Mouse (Mus musculus): ENCODE data around the gene Tgif2. TPM values are rescaled to one million over a fixed set of nuclear protein-coding genes. Genes with fewer than 3 reads are reported as not detected.
"Not testable (repeated sequence)": the region's sequence is repeated elsewhere in the genome, so short reads cannot be mapped to it uniquely, and the experiment has no call there.

The Tgif2 gene
- polyA plus RNA-seq, 1 experiment from 2014 or later, result 72.6 TPM

DNA sequence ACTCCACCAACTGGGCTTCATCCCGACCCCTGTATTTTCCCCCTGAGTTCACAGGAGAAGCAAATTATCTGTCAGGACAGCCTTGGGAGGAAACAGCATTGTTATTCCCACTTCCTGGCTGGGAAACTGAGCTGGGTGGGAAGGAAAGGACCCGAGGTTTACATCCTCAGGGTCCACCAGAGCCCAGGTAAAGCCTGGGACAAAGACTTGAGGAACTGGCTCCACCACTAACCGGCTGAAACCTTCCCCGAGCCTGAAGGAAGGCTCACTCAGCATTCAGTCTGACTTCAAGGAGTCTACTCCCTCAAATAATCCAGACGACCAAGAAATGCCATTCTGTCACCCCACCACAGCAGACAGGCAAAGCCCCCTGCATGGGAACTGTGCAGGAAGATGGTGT is 24.9 kb upstream of the Tgif2 start:
- Histone ChIP-seq H3K4me1 (peaks cover 19% of the 10 kb centered on the region), H3K9me3 (no peaks in the 10 kb centered on the region), H3K4me2 (no peak overlapping the region), H3K9ac (no peak overlapping the region), H3K36me3 (no peaks in the 10 kb centered on the region), H3K27me3 (no peaks in the 10 kb centered on the region), H3K4me3 (no peak overlapping the region), H3K27ac (peak overlapping the region; percentile 12; the same call in 1 of the 2 replicates)
- no peak for ATAC-seq (ENCODE audit: insufficient number of reproducible peaks, insufficient read depth, low FRiP score, low TSS enrichment, low read depth)
- 18% methylated on average over 5 of the region's 5 CpGs for WGBS

DNA sequence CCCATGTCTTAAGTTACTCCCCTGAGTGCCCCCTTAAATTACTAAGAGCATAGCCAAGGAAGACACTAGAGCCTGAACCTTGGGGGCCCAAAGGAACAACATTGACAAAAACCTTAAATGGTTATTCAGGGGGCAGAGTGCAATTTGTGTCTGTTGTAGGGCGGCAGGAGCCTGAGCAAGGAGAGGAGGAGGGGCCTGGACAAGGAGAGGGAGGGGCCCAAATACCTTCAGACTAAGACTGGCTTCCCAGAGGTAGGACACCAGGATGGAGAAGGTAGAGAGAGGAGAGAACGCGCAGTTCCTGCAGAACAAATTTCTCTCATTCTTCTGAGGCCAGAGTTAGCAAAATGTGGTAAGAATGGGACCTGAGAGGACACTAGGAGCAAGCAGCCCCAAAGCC is 24.4 kb upstream of the Tgif2 start:
- no peak overlapping the region for H3K4me2 ChIP-seq
- no peak overlapping the region for H3K9ac ChIP-seq
- no peaks in the 10 kb centered on the region for H3K27me3 ChIP-seq
- no peak for ATAC-seq (ENCODE audit: insufficient number of reproducible peaks, insufficient read depth, low FRiP score, low TSS enrichment, low read depth)
- peak overlapping the region; percentile 12; the same call in 1 of the 2 replicates for H3K27ac ChIP-seq
- no peaks in the 10 kb centered on the region for H3K9me3 ChIP-seq
- WGBS, result 60% methylated on average over 3 of the region's 3 CpGs
- H3K4me1 ChIP-seq, result peaks cover 19% of the 10 kb centered on the region
- H3K36me3 ChIP-seq, result no peaks in the 10 kb centered on the region
- H3K4me3 ChIP-seq, result no peak overlapping the region

DNA sequence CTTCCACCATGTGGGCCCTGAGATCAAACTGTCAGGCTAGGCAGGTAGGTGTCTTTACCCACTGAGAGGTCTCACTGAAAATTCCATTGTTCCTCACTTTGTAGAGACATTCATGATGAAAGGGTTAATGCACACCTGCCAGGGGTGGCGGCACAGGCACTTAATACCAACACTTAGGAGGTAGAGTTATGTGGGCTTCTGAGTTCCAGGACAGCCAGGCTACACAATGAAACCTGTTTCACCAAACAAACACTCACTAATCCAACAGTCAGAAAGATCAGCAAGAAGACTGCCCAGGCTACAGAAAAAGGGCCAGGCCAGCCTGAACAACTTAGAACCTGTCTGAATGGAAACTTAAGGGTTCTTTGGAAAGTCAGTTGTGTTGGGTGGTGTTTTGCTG is 23.7 kb upstream of the Tgif2 start:
- Histone ChIP-seq H3K4me1 (peaks cover 19% of the 10 kb centered on the region), H3K4me3 (no peak overlapping the region), H3K9me3 (no peaks in the 10 kb centered on the region), H3K27ac (no peak overlapping the region), H3K36me3 (no peaks in the 10 kb centered on the region), H3K4me2 (no peak overlapping the region), H3K27me3 (no peaks in the 10 kb centered on the region), H3K9ac (no peak overlapping the region)
- ATAC-seq (ENCODE audit: insufficient number of reproducible peaks, insufficient read depth, low FRiP score, low TSS enrichment, low read depth), result no peak
- WGBS, result 68% methylated on average over 1 of the region's 1 CpGs

DNA sequence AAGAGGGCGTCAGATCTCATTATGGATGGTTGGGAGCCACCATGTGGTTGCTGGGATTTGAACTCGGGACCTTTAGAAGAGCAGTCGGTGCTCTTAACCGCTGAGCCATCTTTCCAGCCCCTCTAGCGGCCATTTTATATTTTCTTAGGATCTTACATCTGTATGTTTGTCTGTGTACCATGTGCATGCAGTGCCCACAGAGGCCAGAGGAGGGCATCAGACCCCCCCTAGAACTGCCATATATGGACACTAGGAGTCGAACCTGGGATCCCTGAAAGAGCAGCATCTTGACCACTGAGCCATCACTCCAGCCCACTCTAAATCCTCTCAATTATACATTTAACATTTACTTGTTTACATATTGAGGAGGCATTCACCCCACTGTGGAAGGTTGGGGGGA is 14.7 kb upstream of the Tgif2 start:
- H3K9ac ChIP-seq; H3K27ac ChIP-seq; H3K9me3 ChIP-seq; ATAC-seq (ENCODE audit: insufficient number of reproducible peaks, insufficient read depth, low FRiP score, low TSS enrichment, low read depth); H3K4me3 ChIP-seq; H3K27me3 ChIP-seq; H3K4me1 ChIP-seq; H3K4me2 ChIP-seq: not testable (repeated sequence)
- H3K36me3 ChIP-seq, result peaks cover 11% of the 10 kb centered on the region
- 92% methylated on average over 6 of the region's 6 CpGs for WGBS

DNA sequence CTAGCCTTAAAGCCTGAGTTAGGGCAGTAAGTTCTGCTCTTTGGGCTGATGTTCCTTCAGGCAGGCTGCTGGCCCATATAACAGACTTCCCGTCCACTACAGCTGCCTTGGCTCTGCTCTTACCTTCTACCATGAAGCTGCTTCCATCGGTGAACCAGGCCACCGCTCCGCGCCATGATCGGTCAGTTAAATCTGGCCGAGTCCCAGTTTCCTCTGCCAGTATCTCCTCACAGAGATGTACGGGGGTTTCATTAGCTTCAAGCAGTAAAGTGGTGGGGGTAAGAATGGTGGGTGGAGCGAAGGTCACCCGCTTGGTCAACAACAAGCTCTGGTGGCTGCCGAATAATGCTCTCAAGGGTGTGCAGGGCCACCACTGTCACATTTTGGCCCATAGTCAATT is 5.5 kb upstream of the Tgif2 start:
- Histone ChIP-seq H3K27me3 (no peaks in the 10 kb centered on the region), H3K27ac (no peak overlapping the region), H3K9ac (no peak overlapping the region), H3K4me3 (no peak overlapping the region), H3K4me2 (no peak overlapping the region), H3K4me1 (peaks cover 10% of the 10 kb centered on the region), H3K36me3 (peaks cover 83% of the 10 kb centered on the region), H3K9me3 (0 out of 2 replicates have a peak, but pooled peaks cover 12% of the 10 kb centered on the region)
- 96% methylated on average over 11 of the region's 11 CpGs for WGBS
- no peak for ATAC-seq (ENCODE audit: insufficient number of reproducible peaks, insufficient read depth, low FRiP score, low TSS enrichment, low read depth)

DNA sequence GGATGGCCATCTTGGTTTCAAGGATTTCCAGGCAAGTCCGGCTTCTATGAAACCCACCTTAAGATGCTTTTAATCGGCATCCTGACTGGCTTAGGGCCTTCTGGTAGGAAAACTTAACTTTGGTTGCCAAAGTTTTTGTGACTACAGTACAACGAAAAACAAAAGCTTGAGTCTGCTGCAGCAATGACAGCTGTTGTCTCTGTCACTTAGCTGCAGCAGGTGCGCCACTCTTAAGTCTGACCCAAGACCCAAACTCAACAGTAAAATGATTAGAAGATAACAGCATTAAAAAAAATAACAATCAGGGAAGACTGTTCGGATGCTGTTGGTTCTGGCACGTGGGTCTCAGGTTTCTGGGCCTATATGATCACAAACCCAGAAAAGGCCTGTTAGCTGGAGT is 968 bp upstream of the Tgif2 start:
- Histone ChIP-seq H3K4me3 (peak overlapping the region; percentile 73), H3K36me3 (peaks cover 38% of the 10 kb centered on the region), H3K27ac (peak overlapping the region; percentile 96; the same call in 1 of the 2 replicates), H3K4me1 (peaks cover 37% of the 10 kb centered on the region), H3K9ac (peak overlapping the region; percentile 86), H3K9me3 (no peaks in the 10 kb centered on the region), H3K27me3 (no peaks in the 10 kb centered on the region), H3K4me2 (peak overlapping the region; percentile 92)
- 57% methylated on average over 6 of the region's 6 CpGs for WGBS
- ATAC-seq (ENCODE audit: insufficient number of reproducible peaks, insufficient read depth, low FRiP score, low TSS enrichment, low read depth), result no peak

DNA sequence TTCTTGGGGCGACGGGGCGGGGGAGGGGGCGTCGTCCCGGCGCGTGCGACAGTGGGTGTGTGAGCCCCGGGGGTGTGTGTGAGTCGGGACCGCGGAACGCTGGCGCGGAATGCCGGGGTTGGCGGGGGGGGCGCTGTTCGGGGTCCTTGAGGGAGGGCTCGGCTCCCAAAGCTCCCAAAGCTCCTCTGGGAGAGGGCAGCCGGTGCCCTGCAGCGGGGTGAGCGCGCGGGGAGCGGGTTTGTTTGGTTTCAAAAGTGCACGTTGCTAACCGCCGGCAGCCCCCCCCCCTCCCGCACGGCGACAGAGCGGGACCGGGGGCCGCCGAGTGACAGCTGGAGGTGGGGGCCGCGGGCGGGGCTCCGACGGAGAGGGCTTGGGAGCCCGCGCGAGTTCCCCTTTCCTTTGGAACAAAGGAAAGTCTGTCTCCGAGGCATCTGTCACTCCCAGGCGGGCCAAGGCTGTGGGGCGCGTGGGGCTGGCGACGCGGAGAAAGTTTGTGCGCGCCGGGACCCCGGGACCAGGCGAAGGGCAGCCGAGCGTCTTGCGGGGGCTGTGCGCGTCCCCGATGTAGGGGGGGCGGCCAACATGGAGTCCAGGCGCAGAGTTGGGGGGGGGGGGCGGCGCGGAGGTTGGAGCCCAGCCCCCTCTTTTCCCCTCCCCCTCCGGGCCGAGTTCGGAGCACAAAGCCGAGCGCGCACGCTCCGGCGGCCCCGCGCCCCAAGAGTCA is 657 bp downstream of the Tgif2 start:
- under 1% methylated on average over 72 of the region's 79 CpGs for WGBS
- Histone ChIP-seq H3K9me3 (no peaks in the 10 kb centered on the region), H3K27me3 (no peaks in the 10 kb centered on the region), H3K4me1 (peaks cover 53% of the 10 kb centered on the region), H3K36me3 (peaks cover 35% of the 10 kb centered on the region), H3K4me2 (peak overlapping the region; percentile 92), H3K9ac (peak overlapping the region; percentile 86), H3K27ac (peak overlapping the region; percentile 96), H3K4me3 (peak overlapping the region; percentile 73)
- ATAC-seq (ENCODE audit: insufficient number of reproducible peaks, insufficient read depth, low FRiP score, low TSS enrichment, low read depth), result peak; percentile 17

DNA sequence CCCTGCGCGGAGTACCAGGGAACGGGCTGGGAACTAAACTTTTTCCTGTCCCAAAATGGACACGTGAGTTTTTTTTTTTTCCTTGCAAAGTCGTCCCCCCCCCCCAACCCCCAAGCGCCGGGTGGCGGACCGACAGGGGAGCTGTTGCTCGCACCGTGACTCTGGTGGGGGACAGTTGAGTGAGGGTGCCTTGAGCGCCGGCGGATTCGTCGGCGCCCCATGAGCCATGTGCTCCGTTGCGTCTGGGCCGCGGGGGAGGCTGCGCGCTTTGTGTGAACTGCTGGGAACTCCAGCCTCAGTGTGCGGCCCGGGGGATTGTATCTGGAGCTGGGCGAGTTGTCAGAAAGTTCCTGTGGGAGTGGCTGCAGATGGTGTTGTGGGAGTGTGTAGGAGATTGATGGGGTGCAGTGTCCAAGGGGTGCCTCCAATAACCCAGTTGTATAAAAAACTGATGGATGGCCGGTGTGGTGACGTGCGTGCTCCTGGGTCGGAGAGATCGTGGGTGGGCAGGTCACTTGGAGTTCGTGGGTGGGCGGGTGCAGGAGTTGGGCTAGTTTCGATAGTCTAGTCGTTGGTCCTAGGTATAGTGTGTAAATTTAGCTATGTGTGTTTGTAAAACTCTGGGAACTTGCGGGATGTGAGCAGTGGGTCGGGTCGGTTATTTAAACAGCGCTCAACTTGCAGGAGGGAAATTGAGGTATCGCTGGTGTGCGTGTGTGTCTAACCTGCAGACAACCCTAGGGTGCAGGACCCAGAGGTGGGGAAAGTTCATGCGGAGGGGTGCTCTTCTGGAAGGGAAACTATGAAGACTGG is 1.4 kb downstream of the Tgif2 start:
- H3K4me2 ChIP-seq, result peak overlapping the region; percentile 92
- WGBS, result under 1% methylated on average over 42 of the region's 42 CpGs
- H3K27ac ChIP-seq, result peak overlapping the region; percentile 96
- peak; percentile 24; the same call in 1 of the 2 replicates for ATAC-seq (ENCODE audit: insufficient number of reproducible peaks, insufficient read depth, low FRiP score, low TSS enrichment, low read depth)
- peak overlapping the region; percentile 86 for H3K9ac ChIP-seq
- H3K27me3 ChIP-seq, result no peaks in the 10 kb centered on the region
- peaks cover 57% of the 10 kb centered on the region for H3K4me1 ChIP-seq
- H3K4me3 ChIP-seq, result peak overlapping the region; percentile 73
- H3K36me3 ChIP-seq, result peaks cover 35% of the 10 kb centered on the region
- H3K9me3 ChIP-seq, result no peaks in the 10 kb centered on the region

DNA sequence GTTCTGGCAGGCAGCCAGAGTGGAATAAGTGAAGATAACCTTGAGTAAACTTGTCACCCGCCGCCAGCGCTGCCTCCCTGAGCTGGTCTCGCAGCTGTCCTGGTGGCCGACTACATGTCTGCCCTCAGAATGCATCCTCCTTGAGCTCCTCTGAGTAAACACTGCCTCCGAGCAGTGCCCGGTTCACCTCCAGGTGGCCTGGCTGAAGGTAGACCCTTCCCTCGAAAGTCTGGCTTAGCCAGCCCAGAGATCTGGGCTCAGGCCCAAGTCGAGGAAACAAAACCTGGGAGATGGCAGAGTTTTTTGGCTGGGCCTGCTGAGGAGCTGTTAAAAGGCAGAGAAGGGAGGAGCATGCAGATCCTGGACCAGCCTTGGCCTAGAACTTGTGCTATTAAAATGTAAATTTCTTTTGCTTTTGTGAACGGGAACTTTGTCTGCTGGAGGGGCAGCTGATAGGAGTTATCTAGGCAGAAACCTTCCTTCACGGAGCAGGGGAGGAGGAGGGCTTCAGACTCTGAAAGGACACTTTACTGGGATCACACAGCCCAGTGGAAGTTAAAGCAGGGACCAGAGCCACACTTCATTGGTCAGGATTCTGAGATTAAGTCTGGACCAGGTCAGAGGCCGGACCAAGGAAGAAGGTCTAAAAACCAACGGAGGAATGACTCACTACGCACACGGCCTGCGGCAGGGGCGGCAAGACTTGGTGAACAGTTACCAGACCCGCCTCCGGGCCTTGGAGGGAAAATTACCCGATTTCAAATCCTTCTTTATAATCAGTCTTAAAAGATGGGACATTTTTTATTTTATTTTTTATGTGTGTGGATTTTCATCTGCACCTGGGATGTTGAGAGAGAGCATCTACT is 2.3 kb downstream of the Tgif2 start:
- H3K27me3 ChIP-seq, result no peaks in the 10 kb centered on the region
- peak overlapping the region; percentile 73 for H3K4me3 ChIP-seq
- WGBS, result 2% methylated on average over 20 of the region's 20 CpGs
- peak overlapping the region; percentile 96 for H3K27ac ChIP-seq
- peaks cover 36% of the 10 kb centered on the region for H3K36me3 ChIP-seq
- H3K4me2 ChIP-seq, result peak overlapping the region; percentile 92
- no peak for ATAC-seq (ENCODE audit: insufficient number of reproducible peaks, insufficient read depth, low FRiP score, low TSS enrichment, low read depth)
- peaks cover 57% of the 10 kb centered on the region for H3K4me1 ChIP-seq
- peak overlapping the region; percentile 86 for H3K9ac ChIP-seq
- H3K9me3 ChIP-seq, result no peaks in the 10 kb centered on the region

DNA sequence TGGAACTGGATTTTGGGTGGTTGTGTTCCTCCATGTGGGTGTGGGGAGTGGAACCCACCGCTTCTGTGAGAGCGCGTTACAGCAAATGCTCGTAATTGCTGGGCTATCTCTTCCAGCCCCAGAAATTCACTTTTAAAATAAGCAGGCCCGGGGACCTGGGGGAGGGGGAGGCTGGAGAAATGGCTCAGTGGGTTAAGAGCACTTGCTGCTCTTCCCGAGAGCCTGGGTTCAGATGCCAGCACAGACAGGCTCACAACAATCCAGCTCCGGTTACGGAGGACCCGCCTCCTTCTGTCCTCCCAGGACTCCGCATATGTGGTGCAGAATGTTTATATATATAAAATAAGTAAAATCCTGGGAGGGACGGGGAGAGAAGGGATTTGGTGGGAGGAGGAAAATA is 2.9 kb downstream of the Tgif2 start:
- Histone ChIP-seq H3K4me2 (peak overlapping the region; percentile 92), H3K9me3 (no peaks in the 10 kb centered on the region), H3K4me3 (peak overlapping the region; percentile 73), H3K9ac (peak overlapping the region; percentile 86), H3K27ac (peak overlapping the region; percentile 96), H3K4me1 (peaks cover 60% of the 10 kb centered on the region), H3K27me3 (no peaks in the 10 kb centered on the region), H3K36me3 (peaks cover 36% of the 10 kb centered on the region)
- no peak for ATAC-seq (ENCODE audit: insufficient number of reproducible peaks, insufficient read depth, low FRiP score, low TSS enrichment, low read depth)
- whole genome bisulfite sequencing, result 6% methylated on average over 11 of the region's 11 CpGs

DNA sequence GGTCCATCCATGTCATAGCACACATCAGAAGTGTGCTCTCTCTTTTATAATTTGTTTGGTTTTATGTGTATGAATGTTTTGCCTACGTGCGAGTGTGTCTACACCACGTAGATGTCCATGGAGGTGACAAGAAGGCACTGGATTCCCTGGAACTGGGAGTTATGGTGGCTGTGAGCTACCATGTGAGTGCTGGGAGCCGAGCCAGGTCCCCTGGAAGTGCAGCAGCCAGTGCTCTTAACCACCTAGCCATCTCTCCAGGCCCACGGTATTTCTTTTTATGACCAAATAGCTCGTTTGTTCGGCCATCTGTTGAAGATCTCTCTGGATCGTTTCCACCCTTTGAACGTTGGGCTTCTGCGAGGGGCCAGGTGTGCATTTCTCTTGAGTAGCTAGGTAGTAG is 3.5 kb downstream of the Tgif2 start:
- no peaks in the 10 kb centered on the region for H3K9me3 ChIP-seq
- peaks cover 61% of the 10 kb centered on the region for H3K4me1 ChIP-seq
- H3K4me3 ChIP-seq, result peak overlapping the region; percentile 73
- 73% methylated on average over 10 of the region's 10 CpGs for WGBS
- H3K9ac ChIP-seq, result no peak overlapping the region
- ATAC-seq (ENCODE audit: insufficient number of reproducible peaks, insufficient read depth, low FRiP score, low TSS enrichment, low read depth), result no peak
- peak overlapping the region; percentile 92 for H3K4me2 ChIP-seq
- peaks cover 41% of the 10 kb centered on the region for H3K36me3 ChIP-seq
- no peaks in the 10 kb centered on the region for H3K27me3 ChIP-seq
- no peak overlapping the region; the same call in 1 of the 2 replicates for H3K27ac ChIP-seq
